Mouse (Mus musculus): ENCODE data around the gene Iffo2.

- no peak for TF ChIP-seq CTCF (IDR thresholded peaks at IDR 0.05; ENCODE audit: control insufficient read depth, insufficient read depth, low read length)
- TF ChIP-seq POLR2A (IDR thresholded peaks at IDR 0.05; ENCODE audit: borderline replicate concordance, control insufficient read depth, low read depth, low read length) = no peak
Observed at GRCm38 (mm10) chr4:139650907-139651306, 120.6 kb downstream of the Iffo2 start.

Data from bone marrow, adult 2 months (tissue).